In genomic region chr6:88841514-88841780, GRCm38 (mm10) we compare ENCODE assay signal across 8 mouse cellular contexts. TPM values are rescaled to one million over a fixed set of nuclear protein-coding genes. Genes with fewer than 3 reads are reported as not detected.
A peak's percentile ranks its signal among the peaks of the same experiment; 100 is the strongest.
DNase-seq lines count a peak whose midpoint lies in the region; ATAC-seq and TF ChIP-seq lines count a peak whose summit lies in the region.

No protein-coding gene starts in this region.

- DNase-seq in lung, adult 2 months = no peak
- no peak for DNase-seq in lung, postnatal 25 days (ENCODE audit: low spot score)
- DNase-seq in spleen, adult 12 weeks (ENCODE audit: low spot score) = no peak
- no peak for DNase-seq in c-Kit-positive CD71-positive TER-119-positive erythroid progenitor cells, embryonic 14.5 days (ENCODE audit: low spot score)

- peak overlapping the region; percentile 94 for H3K4me3 ChIP-seq in lung, adult 2 months (replicated peaks; ENCODE audit: extremely low read depth, low read depth, low read length)
- H3K4me3 ChIP-seq in embryonic facial prominence, embryonic 15.5 days (replicated peaks) = peak overlapping the region; percentile 94
- peak overlapping the region; percentile 79 for H3K4me3 ChIP-seq in intestine, embryonic 16.5 days (ENCODE audit: low read length)
- H3K4me3 ChIP-seq in neural tube, embryonic 14.5 days (ENCODE audit: low read depth, low read length) = peak overlapping the region; percentile 69

- ATAC-seq in embryonic facial prominence, embryonic 15.5 days (ENCODE audit: insufficient number of reproducible peaks, low FRiP score, low TSS enrichment, low read depth) = no peak
- peak; percentile 33 for ATAC-seq in intestine, embryonic 16.5 days
- peak; percentile 41; the same call in 1 of the 2 replicates for ATAC-seq in neural tube, embryonic 14.5 days (ENCODE audit: low read depth)
- no peak for ATAC-seq in monocyte, adult 5-6 weeks (replicated peaks; ENCODE audit: insufficient number of reproducible peaks, low FRiP score, low TSS enrichment, poor library complexity, severe bottlenecking)

- no peak for TF ChIP-seq CTCF in lung, adult 2 months (IDR thresholded peaks at IDR 0.05; ENCODE audit: insufficient read depth, low read length)

- H3K36me3 ChIP-seq in embryonic facial prominence, embryonic 15.5 days = peaks cover 36% of the 10 kb centered on the region
- peaks cover 5% of the 10 kb centered on the region; the same call in 1 of the 2 replicates for H3K36me3 ChIP-seq in intestine, embryonic 16.5 days (ENCODE audit: control insufficient read depth, insufficient read depth, low read length)
- peaks cover 33% of the 10 kb centered on the region for H3K36me3 ChIP-seq in neural tube, embryonic 14.5 days (ENCODE audit: control insufficient read depth, insufficient read depth, low read length)

- peaks cover 5% of the 10 kb centered on the region for H3K4me1 ChIP-seq in lung, adult 2 months (ENCODE audit: control insufficient read depth, insufficient read depth, low read length)
- peaks cover 26% of the 10 kb centered on the region for H3K4me1 ChIP-seq in embryonic facial prominence, embryonic 15.5 days
- H3K4me1 ChIP-seq in intestine, embryonic 16.5 days (ENCODE audit: control insufficient read depth, insufficient read depth, low read length) = peaks cover 15% of the 10 kb centered on the region
- peaks cover 17% of the 10 kb centered on the region for H3K4me1 ChIP-seq in neural tube, embryonic 14.5 days (ENCODE audit: control insufficient read depth, insufficient read depth, low read length)

- no peaks in the 10 kb centered on the region for H3K9me3 ChIP-seq in embryonic facial prominence, embryonic 15.5 days (replicated peaks)
- no peaks in the 10 kb centered on the region for H3K9me3 ChIP-seq in intestine, embryonic 16.5 days (ENCODE audit: control insufficient read depth, low read length)
- H3K9me3 ChIP-seq in neural tube, embryonic 14.5 days (ENCODE audit: control insufficient read depth, low read length) = no peaks in the 10 kb centered on the region

- H3K4me2 ChIP-seq in embryonic facial prominence, embryonic 15.5 days (replicated peaks) = peak overlapping the region; percentile 81
- peak overlapping the region; percentile 77 for H3K4me2 ChIP-seq in intestine, embryonic 16.5 days (ENCODE audit: low read depth, low read length)
- H3K4me2 ChIP-seq in neural tube, embryonic 14.5 days (ENCODE audit: low read depth, low read length) = peak overlapping the region; percentile 80

- H3K27ac ChIP-seq in embryonic facial prominence, embryonic 15.5 days (replicated peaks) = peak overlapping the region; percentile 86
- H3K27ac ChIP-seq in intestine, embryonic 16.5 days (ENCODE audit: low read length) = peak overlapping the region; percentile 80
- peak overlapping the region; percentile 83 for H3K27ac ChIP-seq in neural tube, embryonic 14.5 days (ENCODE audit: low read depth, low read length)

- TF ChIP-seq POLR2A in lung, adult 2 months (IDR thresholded peaks at IDR 0.05; ENCODE audit: borderline replicate concordance, extremely low read depth, low read depth, low read length) = no peak

- H3K27me3 ChIP-seq in embryonic facial prominence, embryonic 15.5 days = no peaks in the 10 kb centered on the region
- no peaks in the 10 kb centered on the region for H3K27me3 ChIP-seq in intestine, embryonic 16.5 days (replicated peaks; ENCODE audit: control insufficient read depth, insufficient read depth, low read length)
- H3K27me3 ChIP-seq in neural tube, embryonic 14.5 days (ENCODE audit: control insufficient read depth, insufficient read depth, low read length) = no peaks in the 10 kb centered on the region

- under 1% methylated on average over 22 of the region's 22 CpGs for WGBS in lung, adult 2 months
- under 1% methylated on average over 22 of the region's 22 CpGs for WGBS in embryonic facial prominence, embryonic 15.5 days
- 0% methylated on average over 22 of the region's 22 CpGs for WGBS in intestine, embryonic 16.5 days
- 2% methylated on average over 22 of the region's 22 CpGs for WGBS in neural tube, embryonic 14.5 days

- H3K9ac ChIP-seq in embryonic facial prominence, embryonic 15.5 days = peak overlapping the region; percentile 90
- peak overlapping the region; percentile 91 for H3K9ac ChIP-seq in intestine, embryonic 16.5 days (ENCODE audit: low read depth, low read length)
- H3K9ac ChIP-seq in neural tube, embryonic 14.5 days (replicated peaks; ENCODE audit: low read depth, low read length) = peak overlapping the region; percentile 82

RNA-seq across cellular contexts. Expression of gene Abtb1, which starts 0.3 kb away (rescaled TPM):
- polyA plus RNA-seq in lung, adult 2 months (2012; rRNA removed) = 80.0 and 90.8 TPM in 2 replicates
- polyA plus RNA-seq in embryonic facial prominence, embryonic 15.5 days (2015; fragmentation: Nextera tagmentation; extraction: Ambion mirVana) = 33.2 and 34.5 TPM in 2 replicates
- polyA plus RNA-seq in intestine, embryonic 16.5 days (2015; fragmentation: Nextera tagmentation; extraction: Ambion mirVana) = 26.6 and 29.2 TPM in 2 replicates
- 40.7 and 42.4 TPM in 2 replicates for polyA plus RNA-seq in neural tube, embryonic 14.5 days (2014; fragmentation: Nextera tagmentation; extraction: Ambion mirVana)
- 32.9 to 52.6 TPM (median 51.6 TPM) in 3 replicates for total RNA-seq in monocyte, adult 5-6 weeks (2017)

RNA-seq across cellular contexts. Expression of gene Podxl2, which starts 33.4 kb away (rescaled TPM):
- polyA plus RNA-seq in lung, adult 2 months (2012; rRNA removed) = 35.8 and 51.4 TPM in 2 replicates
- 118 and 126 TPM in 2 replicates for polyA plus RNA-seq in embryonic facial prominence, embryonic 15.5 days (2015; fragmentation: Nextera tagmentation; extraction: Ambion mirVana)
- polyA plus RNA-seq in intestine, embryonic 16.5 days (2015; fragmentation: Nextera tagmentation; extraction: Ambion mirVana) = 32.0 and 35.6 TPM in 2 replicates
- 579 and 634 TPM in 2 replicates for polyA plus RNA-seq in neural tube, embryonic 14.5 days (2014; fragmentation: Nextera tagmentation; extraction: Ambion mirVana)
- total RNA-seq in monocyte, adult 5-6 weeks (2017) = not detected in 3 replicates

RNA-seq across cellular contexts. Expression of gene Mcm2, which starts 57.1 kb away (rescaled TPM):
- 11.1 and 12.6 TPM in 2 replicates for polyA plus RNA-seq in lung, adult 2 months (2012; rRNA removed)
- polyA plus RNA-seq in embryonic facial prominence, embryonic 15.5 days (2015; fragmentation: Nextera tagmentation; extraction: Ambion mirVana) = 101 and 102 TPM in 2 replicates
- polyA plus RNA-seq in intestine, embryonic 16.5 days (2015; fragmentation: Nextera tagmentation; extraction: Ambion mirVana) = 90.1 and 101 TPM in 2 replicates
- 15.1 and 22.6 TPM in 2 replicates for polyA plus RNA-seq in neural tube, embryonic 14.5 days (2014; fragmentation: Nextera tagmentation; extraction: Ambion mirVana)
- total RNA-seq in monocyte, adult 5-6 weeks (2017) = 10.9 to 27.9 TPM (median 20.2 TPM) in 3 replicates

Comparison
In these comparisons a context has a peak if more than half of its experiments do, and no peak if none do; other contexts are left out.
1. ATAC-seq: peak in intestine, embryonic 16.5 days (single experiment) and neural tube, embryonic 14.5 days (single experiment); none in embryonic facial prominence, embryonic 15.5 days (single experiment) and monocyte, adult 5-6 weeks (single experiment).
2. Peak in every context shown above with its lines, with median percentiles within 50 percentile points of each other: H3K4me3 ChIP-seq, H3K27ac ChIP-seq, H3K4me2 ChIP-seq and H3K9ac ChIP-seq.